Mouse (Mus musculus): ENCODE data around the gene Fgfbp1. TPM values are rescaled to one million over a fixed set of nuclear protein-coding genes. Genes with fewer than 3 reads are reported as not detected.

Fgfbp1 gene
- total RNA-seq (2021) = 1 to 10 TPM in 1 of 2 experiments, under 1 TPM in 1; 0.31 to 1.2 TPM

- DNase-seq = no peak
Observed at GRCm38 (mm10) chr5:43981620-43982019, at the start of gene Fgfbp1. TSS of gene Fgfbp1 (minus strand) at chr5:43981779.

- no peak for DNase-seq
Observed at GRCm38 (mm10) chr5:43998295-43998989, 16.9 kb upstream of the Fgfbp1 start.

GRCm38 (mm10) chr5:43997626-43998025 lies 16.0 kb upstream of the Fgfbp1 start:
- no peak for DNase-seq

- no peak for DNase-seq
Observed at GRCm38 (mm10) chr5:43996162-43996561, 14.6 kb upstream of the Fgfbp1 start.

GRCm38 (mm10) chr5:43994981-43995380 lies 13.4 kb upstream of the Fgfbp1 start:
- no peak for DNase-seq

- DNase-seq = peak; percentile 73
Observed at GRCm38 (mm10) chr5:43990316-43990715, 8.7 kb upstream of the Fgfbp1 start.

- no peak for DNase-seq
Observed at GRCm38 (mm10) chr5:43989017-43989416, 7.4 kb upstream of the Fgfbp1 start.

GRCm38 (mm10) chr5:43986212-43986611 lies 4.6 kb upstream of the Fgfbp1 start:
- DNase-seq = no peak

- no peak for DNase-seq
Observed at GRCm38 (mm10) chr5:43982896-43983295, 1.3 kb upstream of the Fgfbp1 start.

GRCm38 (mm10) chr5:43980397-43980796 lies 1.2 kb downstream of the Fgfbp1 start:
- no peak for DNase-seq

- no peak for DNase-seq
Observed at GRCm38 (mm10) chr5:43976821-43977561, 4.6 kb downstream of the Fgfbp1 start.

GRCm38 (mm10) chr5:43974166-43974565 lies 7.4 kb downstream of the Fgfbp1 start:
- DNase-seq = no peak

GRCm38 (mm10) chr5:43971156-43971555 lies 10.4 kb downstream of the Fgfbp1 start:
- DNase-seq = no peak

- DNase-seq = no peak
Observed at GRCm38 (mm10) chr5:43970532-43970931, 11.0 kb downstream of the Fgfbp1 start.

GRCm38 (mm10) chr5:43968634-43969033 lies 12.9 kb downstream of the Fgfbp1 start:
- DNase-seq = no peak

- no peak for DNase-seq
Observed at GRCm38 (mm10) chr5:43961056-43961455, 20.5 kb downstream of the Fgfbp1 start.

- DNase-seq = no peak
Observed at GRCm38 (mm10) chr5:43959884-43960440, 21.6 kb downstream of the Fgfbp1 start.

GRCm38 (mm10) chr5:43953241-43953640 lies 28.3 kb downstream of the Fgfbp1 start:
- DNase-seq = no peak

GRCm38 (mm10) chr5:43948748-43949275 lies 32.8 kb downstream of the Fgfbp1 start:
- DNase-seq = peak; percentile 37

GRCm38 (mm10) chr5:43948111-43948743 lies 33.4 kb downstream of the Fgfbp1 start:
- peak; percentile 51 for DNase-seq

- no peak for DNase-seq
Observed at GRCm38 (mm10) chr5:43947330-43947977, 34.1 kb downstream of the Fgfbp1 start.

- DNase-seq = no peak
Observed at GRCm38 (mm10) chr5:43933269-43933668, 48.3 kb downstream of the Fgfbp1 start.
